Mouse (Mus musculus): Measurements from ENCODE around the gene Med25. TPM values are rescaled to one million over a fixed set of nuclear protein-coding genes. Genes with fewer than 3 reads are reported as not detected.
"Not testable (repeated sequence)": the region's sequence is repeated elsewhere in the genome, so short reads cannot be mapped to it uniquely, and the experiment has no call there.

The Med25 gene
- polyA plus RNA-seq, 1 experiment from 2014 or later: 136 TPM

- no peak overlapping the region for H3K9ac ChIP-seq (replicated peaks; ENCODE audit: low read length)
- ATAC-seq (ENCODE audit: low FRiP score, low TSS enrichment): no peak
- no peaks in the 10 kb centered on the region for H3K27me3 ChIP-seq (ENCODE audit: insufficient read depth, low read length)
- H3K4me1 ChIP-seq (ENCODE audit: insufficient read depth, low read length): peaks cover 16% of the 10 kb centered on the region
- WGBS: 97% methylated on average over 5 of the region's 5 CpGs
- H3K4me3 ChIP-seq (ENCODE audit: low read length): no peak overlapping the region
- no peak overlapping the region for H3K4me2 ChIP-seq (replicated peaks; ENCODE audit: low read depth, low read length)
- H3K36me3 ChIP-seq (ENCODE audit: insufficient read depth, low read length): peaks cover 73% of the 10 kb centered on the region
- H3K27ac ChIP-seq (ENCODE audit: low read length): no peak overlapping the region
- no peaks in the 10 kb centered on the region for H3K9me3 ChIP-seq (ENCODE audit: low read length)
Measured at GRCm38 (mm10) chr7:44884637-44885036, 7.9 kb downstream of the Med25 start.

GRCm38 (mm10) chr7:44883036-44883435, 9.5 kb downstream of the Med25 start:
- H3K4me3 ChIP-seq (ENCODE audit: low read length): no peak overlapping the region
- 0 out of 2 replicates have a peak, but pooled peaks cover 6% of the 10 kb centered on the region for H3K4me1 ChIP-seq (ENCODE audit: insufficient read depth, low read length)
- H3K9ac ChIP-seq (replicated peaks; ENCODE audit: low read length): no peak overlapping the region
- peaks cover 78% of the 10 kb centered on the region for H3K36me3 ChIP-seq (ENCODE audit: insufficient read depth, low read length)
- H3K27ac ChIP-seq (ENCODE audit: low read length): no peak overlapping the region
- no peak for ATAC-seq (ENCODE audit: low FRiP score, low TSS enrichment)
- no peak overlapping the region for H3K4me2 ChIP-seq (replicated peaks; ENCODE audit: low read depth, low read length)
- H3K9me3 ChIP-seq (ENCODE audit: low read length): no peaks in the 10 kb centered on the region
- 94% methylated on average over 3 of the region's 3 CpGs for WGBS
- no peaks in the 10 kb centered on the region for H3K27me3 ChIP-seq (ENCODE audit: insufficient read depth, low read length)

GRCm38 (mm10) chr7:44877833-44878232, 14.7 kb downstream of the Med25 start:
- Histone ChIP-seq H3K36me3 (ENCODE audit: insufficient read depth, low read length) (peaks cover 53% of the 10 kb centered on the region), H3K4me1 (ENCODE audit: insufficient read depth, low read length) (no peaks in the 10 kb centered on the region), H3K9ac (replicated peaks; ENCODE audit: low read length) (no peak overlapping the region), H3K4me3 (ENCODE audit: low read length) (no peak overlapping the region), H3K27ac (ENCODE audit: low read length) (no peak overlapping the region), H3K27me3 (ENCODE audit: insufficient read depth, low read length) (no peaks in the 10 kb centered on the region), H3K4me2 (replicated peaks; ENCODE audit: low read depth, low read length) (no peak overlapping the region), H3K9me3 (ENCODE audit: low read length) (no peaks in the 10 kb centered on the region)
- ATAC-seq (ENCODE audit: low FRiP score, low TSS enrichment): no peak
- 89% methylated on average over 14 of the region's 14 CpGs for WGBS

GRCm38 (mm10) chr7:44871774-44872173, 20.7 kb downstream of the Med25 start:
- not testable (repeated sequence) for H3K9me3 ChIP-seq (ENCODE audit: low read length); H3K4me3 ChIP-seq (ENCODE audit: low read length); H3K4me2 ChIP-seq (replicated peaks; ENCODE audit: low read depth, low read length); ATAC-seq (ENCODE audit: low FRiP score, low TSS enrichment); H3K27me3 ChIP-seq (ENCODE audit: insufficient read depth, low read length); H3K9ac ChIP-seq (replicated peaks; ENCODE audit: low read length); H3K36me3 ChIP-seq (ENCODE audit: insufficient read depth, low read length); H3K27ac ChIP-seq (ENCODE audit: low read length)
- peaks cover 22% of the 10 kb centered on the region for H3K4me1 ChIP-seq (ENCODE audit: insufficient read depth, low read length)
- 91% methylated on average over 2 of the region's 2 CpGs for WGBS

GRCm38 (mm10) chr7:44871181-44871580, 21.3 kb downstream of the Med25 start:
- Histone ChIP-seq H3K9me3 (ENCODE audit: low read length) (no peaks in the 10 kb centered on the region), H3K9ac (replicated peaks; ENCODE audit: low read length) (no peak overlapping the region), H3K4me3 (ENCODE audit: low read length) (no peak overlapping the region), H3K4me2 (replicated peaks; ENCODE audit: low read depth, low read length) (no peak overlapping the region), H3K36me3 (ENCODE audit: insufficient read depth, low read length) (peaks cover 3% of the 10 kb centered on the region; the same call in 1 of the 2 replicates), H3K27ac (ENCODE audit: low read length) (no peak overlapping the region), H3K4me1 (ENCODE audit: insufficient read depth, low read length) (peaks cover 28% of the 10 kb centered on the region), H3K27me3 (ENCODE audit: insufficient read depth, low read length) (no peaks in the 10 kb centered on the region)
- no peak for ATAC-seq (ENCODE audit: low FRiP score, low TSS enrichment)
- 85% methylated on average over 1 of the region's 1 CpGs for WGBS

- H3K36me3 ChIP-seq (ENCODE audit: insufficient read depth, low read length): peaks cover under 1% of the 10 kb centered on the region; the same call in 1 of the 2 replicates
- peak overlapping the region; percentile 100 for H3K27ac ChIP-seq (ENCODE audit: low read length)
- H3K4me2 ChIP-seq (replicated peaks; ENCODE audit: low read depth, low read length): peak overlapping the region; percentile 91
- no peaks in the 10 kb centered on the region for H3K9me3 ChIP-seq (ENCODE audit: low read length)
- 82% methylated on average over 6 of the region's 6 CpGs for WGBS
- no peak for ATAC-seq (ENCODE audit: low FRiP score, low TSS enrichment)
- H3K27me3 ChIP-seq (ENCODE audit: insufficient read depth, low read length): no peaks in the 10 kb centered on the region
- peaks cover 34% of the 10 kb centered on the region for H3K4me1 ChIP-seq (ENCODE audit: insufficient read depth, low read length)
- peak overlapping the region; percentile 100 for H3K9ac ChIP-seq (replicated peaks; ENCODE audit: low read length)
- peak overlapping the region; percentile 71 for H3K4me3 ChIP-seq (ENCODE audit: low read length)
Measured at GRCm38 (mm10) chr7:44870614-44871013, 21.9 kb downstream of the Med25 start.

GRCm38 (mm10) chr7:44869697-44870528, 22.6 kb downstream of the Med25 start, which contains the start of gene Ptov1:
Gene Ptov1, minus strand, starts transcription at chr7:44869788.
- H3K36me3 ChIP-seq (ENCODE audit: insufficient read depth, low read length): peaks cover 5% of the 10 kb centered on the region; the same call in 1 of the 2 replicates
- WGBS: 5% methylated on average over 29 of the region's 29 CpGs
- H3K27me3 ChIP-seq (ENCODE audit: insufficient read depth, low read length): no peaks in the 10 kb centered on the region
- H3K27ac ChIP-seq (ENCODE audit: low read length): peak within 1 kb of the TSS; percentile 100
- H3K4me3 ChIP-seq (ENCODE audit: low read length): peak within 1 kb of the TSS; percentile 71
- H3K9ac ChIP-seq (replicated peaks; ENCODE audit: low read length): peak within 1 kb of the TSS; percentile 100
- peak; percentile 94 for ATAC-seq (ENCODE audit: low FRiP score, low TSS enrichment)
- H3K4me1 ChIP-seq (ENCODE audit: insufficient read depth, low read length): peaks cover 41% of the 10 kb centered on the region
- peak within 1 kb of the TSS; percentile 91 for H3K4me2 ChIP-seq (replicated peaks; ENCODE audit: low read depth, low read length)
- H3K9me3 ChIP-seq (ENCODE audit: low read length): no peaks in the 10 kb centered on the region

GRCm38 (mm10) chr7:44868919-44869696, 23.4 kb downstream of the Med25 start:
- no peaks in the 10 kb centered on the region for H3K27me3 ChIP-seq (ENCODE audit: insufficient read depth, low read length)
- peak overlapping the region; percentile 100 for H3K27ac ChIP-seq (ENCODE audit: low read length)
- H3K4me2 ChIP-seq (replicated peaks; ENCODE audit: low read depth, low read length): peak overlapping the region; percentile 91
- no peaks in the 10 kb centered on the region for H3K9me3 ChIP-seq (ENCODE audit: low read length)
- WGBS: under 1% methylated on average over 68 of the region's 108 CpGs
- peak overlapping the region; percentile 71 for H3K4me3 ChIP-seq (ENCODE audit: low read length)
- peak overlapping the region; percentile 100 for H3K9ac ChIP-seq (replicated peaks; ENCODE audit: low read length)
- H3K36me3 ChIP-seq (ENCODE audit: insufficient read depth, low read length): peaks cover 13% of the 10 kb centered on the region
- peak; percentile 69 for ATAC-seq (ENCODE audit: low FRiP score, low TSS enrichment)
- peaks cover 47% of the 10 kb centered on the region for H3K4me1 ChIP-seq (ENCODE audit: insufficient read depth, low read length)

GRCm38 (mm10) chr7:44868465-44868864, 24.0 kb downstream of the Med25 start:
- Histone ChIP-seq H3K4me2 (replicated peaks; ENCODE audit: low read depth, low read length) (peak overlapping the region; percentile 91), H3K36me3 (ENCODE audit: insufficient read depth, low read length) (peaks cover 19% of the 10 kb centered on the region), H3K4me3 (ENCODE audit: low read length) (peak overlapping the region; percentile 71), H3K9ac (replicated peaks; ENCODE audit: low read length) (peak overlapping the region; percentile 100), H3K27ac (ENCODE audit: low read length) (peak overlapping the region; percentile 100), H3K9me3 (ENCODE audit: low read length) (no peaks in the 10 kb centered on the region), H3K27me3 (ENCODE audit: insufficient read depth, low read length) (no peaks in the 10 kb centered on the region), H3K4me1 (ENCODE audit: insufficient read depth, low read length) (peaks cover 47% of the 10 kb centered on the region)
- no peak for ATAC-seq (ENCODE audit: low FRiP score, low TSS enrichment)
- 5% methylated on average over 16 of the region's 16 CpGs for WGBS
